Mouse (Mus musculus) heart, embryonic 11.5 days (tissue): ENCODE results near the gene 1110051M20Rik. TPM values are rescaled to one million over a fixed set of nuclear protein-coding genes. Genes with fewer than 3 reads are reported as not detected.

Source experiments
- ATAC-seq: fragments of 200-750 bp; cut with Nextera tagmentation; replicated peaks from 2 replicates; pipeline ENCODE4 v1.8.0; 2017; ENCODE audit warnings: moderate library complexity; ENCODE audit not compliant: insufficient number of reproducible peaks, low FRiP score, low TSS enrichment
- H3K27ac ChIP-seq: fragments of 300-500 bp; sonication (generic); 2 replicates; pipeline ENCODE4 v1.5.1; 2014; ENCODE audit warnings: mild to moderate bottlenecking, low read depth, low read length
- H3K27me3 ChIP-seq: fragments of 300-500 bp; sonication (generic); 2 replicates; pipeline ENCODE4 v1.6.1; 2014; ENCODE audit warnings: mild to moderate bottlenecking, low read length, mixed read lengths; ENCODE audit not compliant: control insufficient read depth, insufficient read depth
- H3K36me3 ChIP-seq: fragments of 300-500 bp; sonication (generic); 2 replicates; pipeline ENCODE4 v1.6.1; 2014; ENCODE audit warnings: mild to moderate bottlenecking, low read length, moderate library complexity, mixed read lengths; ENCODE audit not compliant: control insufficient read depth, insufficient read depth
- H3K4me1 ChIP-seq: fragments of 300-500 bp; sonication (generic); 2 replicates; pipeline ENCODE4 v1.6.1; 2014; ENCODE audit warnings: low read length; ENCODE audit not compliant: control insufficient read depth, insufficient read depth
- H3K4me2 ChIP-seq: fragments of 300-500 bp; sonication (generic); 2 replicates; pipeline ENCODE4 v1.6.1; 2014; ENCODE audit warnings: mild to moderate bottlenecking, moderate library complexity
- H3K4me3 ChIP-seq: fragments of 300-500 bp; sonication (generic); 2 replicates; pipeline ENCODE4 v1.5.1; 2014; ENCODE audit warnings: low read depth, low read length
- H3K9ac ChIP-seq: fragments of 300-500 bp; sonication (generic); 2 replicates; pipeline ENCODE4 v1.6.1; 2014; ENCODE audit warnings: mild to moderate bottlenecking, low read depth, low read length, moderate library complexity
- H3K9me3 ChIP-seq: fragments of 300-500 bp; sonication (generic); replicated peaks from 2 replicates; pipeline ENCODE4 v1.6.1; 2016; ENCODE audit warnings: low read length; ENCODE audit not compliant: control insufficient read depth
- WGBS: fragments of 180-500 bp; shearing (Covaris S2); extraction: QIAGEN DNeasy Blood & Tissue Kit; methylation state at CpG from one replicate; pipeline ENCODE4 v1.1.7; 2014; ENCODE audit not compliant: insufficient replicate concordance; 5-methylcytosine and 5-hydroxymethylcytosine counted together
- polyA plus RNA-seq: library from polyadenylated mRNA; unstranded; fragments of >200 nt; fragmentation: Nextera tagmentation; extraction: Ambion mirVana; gene quantifications from 2 replicates; pipeline ENCODE4 v1.2.1, GENCODE M21; 2014

The 1110051M20Rik gene
- polyA plus RNA-seq, 1 experiment from 2014 or later = 43.9 TPM

DNA sequence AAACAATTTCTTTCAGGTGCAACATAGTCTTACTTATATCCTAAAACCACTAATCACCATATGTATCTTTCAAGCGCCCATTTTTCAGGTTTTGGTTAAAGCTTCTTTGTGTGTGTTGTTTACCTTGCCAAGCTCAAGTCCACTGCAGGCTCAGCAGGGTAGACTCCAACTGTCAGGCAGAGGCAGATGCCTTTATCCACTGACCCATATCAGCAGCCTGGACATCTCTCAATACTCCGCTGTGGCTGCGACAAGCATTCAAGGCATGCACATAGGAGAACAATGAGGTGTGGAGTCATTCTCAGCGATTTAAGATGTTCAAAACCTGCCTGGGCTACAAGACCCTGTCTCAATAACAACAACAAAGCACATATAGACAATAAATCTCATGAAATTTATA, 50.4 kb downstream of the 1110051M20Rik start:
- H3K36me3 ChIP-seq = no peaks in the 10 kb centered on the region
- ATAC-seq = no peak
- peaks cover 10% of the 10 kb centered on the region for H3K4me1 ChIP-seq
- no peaks in the 10 kb centered on the region for H3K27me3 ChIP-seq
- no peak overlapping the region for H3K4me2 ChIP-seq
- 42% methylated on average over 4 of the region's 4 CpGs for WGBS
- H3K4me3 ChIP-seq = no peak overlapping the region
- no peak overlapping the region for H3K27ac ChIP-seq
- H3K9ac ChIP-seq = no peak overlapping the region
- no peaks in the 10 kb centered on the region for H3K9me3 ChIP-seq

DNA sequence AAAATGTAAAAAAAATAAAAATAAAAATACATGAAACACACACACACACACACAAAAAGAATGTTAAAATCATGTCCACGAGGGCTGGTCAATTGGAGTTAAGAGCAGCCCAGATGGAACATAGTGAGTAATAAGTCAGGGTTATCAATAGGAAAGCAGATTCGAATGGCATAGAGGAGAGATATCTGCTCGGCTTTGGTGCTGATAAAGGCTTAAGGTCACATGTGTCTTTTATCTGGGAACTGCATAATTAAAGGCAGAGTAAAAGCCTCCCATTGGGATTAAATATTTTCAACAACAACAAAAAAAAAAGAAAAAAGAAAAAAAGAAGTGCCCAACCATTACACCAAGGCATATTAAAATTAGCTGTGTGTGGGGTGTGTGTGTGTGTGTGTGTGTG, 55.8 kb downstream of the 1110051M20Rik start:
- no peak for ATAC-seq
- no peak overlapping the region for H3K4me3 ChIP-seq
- H3K9me3 ChIP-seq = no peaks in the 10 kb centered on the region
- H3K27ac ChIP-seq = no peak overlapping the region
- no peaks in the 10 kb centered on the region for H3K27me3 ChIP-seq
- no peak overlapping the region for H3K9ac ChIP-seq
- H3K4me1 ChIP-seq = peaks cover 24% of the 10 kb centered on the region
- H3K4me2 ChIP-seq = no peak overlapping the region
- no peaks in the 10 kb centered on the region for H3K36me3 ChIP-seq
- 21% methylated on average over 3 of the region's 3 CpGs for WGBS

DNA sequence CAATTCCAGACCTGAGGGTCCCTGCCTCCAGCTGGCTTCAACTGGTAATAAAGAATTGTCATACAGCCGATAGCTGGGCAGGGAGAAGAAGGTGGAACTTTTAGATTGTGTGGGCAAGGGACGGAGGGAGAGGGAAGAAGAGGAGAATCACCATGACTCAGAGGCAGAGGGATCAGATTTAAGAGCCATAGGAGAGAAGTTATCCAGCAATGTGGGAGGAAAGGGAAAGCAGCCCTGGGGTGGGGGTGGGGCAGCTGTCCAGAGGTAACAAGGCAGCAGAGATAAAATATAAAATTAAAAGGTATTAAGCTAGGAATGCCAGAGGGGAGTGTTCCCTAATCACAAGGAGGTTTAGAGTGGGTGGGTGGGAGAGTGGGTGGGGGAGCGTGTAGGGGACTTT, 56.2 kb downstream of the 1110051M20Rik start:
- Histone ChIP-seq H3K27me3 (no peaks in the 10 kb centered on the region), H3K9ac (no peak overlapping the region), H3K9me3 (no peaks in the 10 kb centered on the region), H3K4me3 (no peak overlapping the region), H3K4me2 (no peak overlapping the region), H3K27ac (no peak overlapping the region), H3K36me3 (no peaks in the 10 kb centered on the region), H3K4me1 (peaks cover 24% of the 10 kb centered on the region)
- WGBS = 36% methylated on average over 3 of the region's 3 CpGs
- no peak for ATAC-seq

DNA sequence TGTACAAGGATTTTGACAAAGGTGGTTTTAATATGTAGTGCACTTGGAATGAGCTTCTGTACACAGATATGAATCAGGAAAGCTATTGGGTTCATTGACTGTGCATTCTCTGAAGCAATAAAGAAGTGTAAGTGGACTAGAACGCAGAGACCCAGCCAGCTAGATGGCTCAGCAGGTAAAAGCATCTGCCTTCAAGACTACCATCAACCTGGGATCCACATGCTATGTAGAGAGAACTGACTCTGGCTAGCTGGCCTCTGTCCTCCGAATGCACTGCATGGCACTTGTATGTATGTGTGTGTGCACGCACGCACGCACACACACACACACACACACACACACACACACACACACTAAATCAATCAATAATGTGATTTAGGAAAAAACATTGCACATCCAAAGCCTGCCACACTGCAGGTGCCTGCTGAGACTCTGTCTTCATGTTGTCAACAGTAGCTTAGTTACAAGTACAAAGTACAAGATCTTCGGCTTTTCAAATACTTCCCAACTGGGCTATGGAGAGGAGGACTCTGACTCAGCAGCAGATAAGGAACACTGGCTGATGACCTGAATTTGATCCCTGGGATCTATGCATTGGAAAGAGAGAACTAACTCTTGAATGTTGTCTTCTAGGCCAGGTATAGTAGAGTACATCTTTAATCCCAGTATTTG, 57.1 kb downstream of the 1110051M20Rik start:
- Histone ChIP-seq H3K27ac (no peak overlapping the region), H3K36me3 (no peaks in the 10 kb centered on the region), H3K4me2 (no peak overlapping the region), H3K27me3 (no peaks in the 10 kb centered on the region), H3K9me3 (no peaks in the 10 kb centered on the region), H3K4me3 (no peak overlapping the region), H3K9ac (no peak overlapping the region), H3K4me1 (peaks cover 24% of the 10 kb centered on the region)
- 72% methylated on average over 6 of the region's 6 CpGs for WGBS
- no peak for ATAC-seq

DNA sequence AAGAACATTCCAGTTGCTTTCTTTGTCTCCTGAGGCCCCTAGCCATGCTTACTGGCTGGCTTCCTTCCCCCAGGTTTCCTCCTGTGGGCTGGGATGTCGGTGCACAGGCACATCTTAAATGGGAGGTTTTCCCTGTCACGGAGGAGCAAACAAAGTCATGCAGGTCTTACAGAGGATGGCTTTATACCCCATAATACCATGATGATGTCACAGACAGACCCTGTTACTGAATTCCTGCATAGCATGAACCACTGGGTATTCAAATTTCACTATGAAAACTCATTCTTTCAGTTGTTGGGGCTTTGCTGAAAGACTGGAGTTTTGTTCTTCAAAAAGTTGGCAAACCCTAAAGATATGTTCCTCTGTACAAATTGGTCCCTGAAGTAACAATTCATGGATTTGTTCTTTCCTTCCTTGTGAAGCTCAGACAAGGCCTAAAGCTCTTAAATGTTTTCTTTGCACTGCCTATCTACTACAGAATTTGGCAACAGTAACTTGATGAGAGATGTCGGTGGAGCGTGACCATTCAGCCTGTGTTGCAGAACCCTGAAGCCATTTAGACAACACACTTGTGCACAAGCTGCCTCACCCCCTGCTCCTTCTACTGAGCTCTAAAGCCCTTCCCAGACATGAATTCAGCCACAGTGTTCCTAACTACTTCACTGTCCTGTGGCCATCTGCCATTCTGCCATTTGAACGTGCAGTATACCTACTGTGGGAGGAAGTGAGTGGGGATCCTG, 57.8 kb downstream of the 1110051M20Rik start:
- ATAC-seq = no peak
- Histone ChIP-seq H3K4me3 (no peak overlapping the region), H3K27me3 (no peaks in the 10 kb centered on the region), H3K36me3 (no peaks in the 10 kb centered on the region), H3K4me1 (peaks cover 24% of the 10 kb centered on the region), H3K4me2 (no peak overlapping the region), H3K27ac (no peak overlapping the region), H3K9me3 (no peaks in the 10 kb centered on the region), H3K9ac (no peak overlapping the region)
- WGBS = 69% methylated on average over 5 of the region's 5 CpGs

DNA sequence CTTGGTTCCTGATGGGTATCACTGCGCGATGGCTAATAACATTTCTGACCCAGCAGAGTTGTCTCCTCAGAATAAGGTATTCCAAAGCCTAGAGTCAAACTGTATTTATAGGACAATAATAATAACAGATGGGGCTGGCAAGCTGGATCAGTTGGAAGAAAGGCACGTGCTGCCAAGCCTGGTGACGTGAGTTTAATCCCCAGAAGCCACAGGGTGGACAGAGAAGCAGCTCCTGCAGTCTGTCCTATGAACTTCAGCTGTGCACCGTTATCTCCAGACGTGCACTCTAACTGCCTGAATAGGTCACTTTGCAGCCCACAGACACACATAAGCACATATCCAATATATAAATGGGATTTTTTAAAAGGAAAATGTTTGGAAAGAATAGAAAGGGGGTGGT, 61.2 kb downstream of the 1110051M20Rik start:
- Histone ChIP-seq H3K9me3 (no peaks in the 10 kb centered on the region), H3K36me3 (no peaks in the 10 kb centered on the region), H3K4me1 (peaks cover 10% of the 10 kb centered on the region), H3K9ac (no peak overlapping the region), H3K27me3 (no peaks in the 10 kb centered on the region), H3K27ac (no peak overlapping the region), H3K4me2 (no peak overlapping the region), H3K4me3 (no peak overlapping the region)
- WGBS = 70% methylated on average over 6 of the region's 6 CpGs
- no peak for ATAC-seq

DNA sequence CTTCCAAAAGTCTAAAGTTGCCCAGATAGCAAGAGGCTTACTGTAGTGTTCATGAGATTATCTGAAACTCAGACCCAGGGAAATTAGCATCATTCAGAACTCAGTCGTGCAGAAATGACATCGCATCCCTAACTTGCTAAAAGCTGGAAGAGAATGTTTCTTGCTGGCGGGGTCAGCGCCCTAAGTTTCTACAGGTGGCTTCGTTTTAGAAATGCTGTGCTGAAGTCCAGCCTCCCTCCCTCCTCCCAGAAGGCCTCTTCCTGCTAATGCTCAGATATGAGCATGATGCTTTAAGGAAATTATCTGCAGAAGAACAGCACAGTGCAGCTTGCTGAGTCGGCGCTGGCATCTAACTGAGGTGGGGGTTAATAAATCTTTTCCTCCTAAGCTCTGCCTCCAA, 67.5 kb downstream of the 1110051M20Rik start:
- WGBS = 41% methylated on average over 7 of the region's 7 CpGs
- Histone ChIP-seq H3K36me3 (no peaks in the 10 kb centered on the region), H3K27ac (no peak overlapping the region), H3K9ac (no peak overlapping the region), H3K9me3 (no peaks in the 10 kb centered on the region), H3K4me1 (peaks cover 8% of the 10 kb centered on the region; the same call in 1 of the 2 replicates), H3K4me2 (no peak overlapping the region), H3K4me3 (no peak overlapping the region), H3K27me3 (no peaks in the 10 kb centered on the region)
- ATAC-seq = no peak

DNA sequence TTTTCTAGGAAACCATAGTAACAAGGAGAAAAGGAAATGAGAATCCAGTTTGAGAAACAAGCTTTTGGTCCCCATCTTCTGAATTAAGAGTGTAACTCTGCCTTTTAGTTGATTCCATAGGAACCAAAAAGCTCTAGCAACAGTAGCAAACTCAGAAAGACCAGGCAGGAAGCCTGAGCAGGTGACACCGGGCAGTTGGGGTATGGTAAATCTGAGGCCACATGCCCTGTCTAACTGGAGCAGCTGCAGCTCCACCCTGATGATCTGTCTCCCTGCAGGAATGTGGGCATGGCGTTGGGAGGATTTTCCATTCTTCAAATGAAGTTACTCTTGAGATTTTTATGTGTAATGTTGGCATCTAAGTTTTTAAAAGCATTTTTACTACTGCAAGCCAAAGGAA, 74.2 kb downstream of the 1110051M20Rik start:
- Histone ChIP-seq H3K9ac (no peak overlapping the region), H3K36me3 (no peaks in the 10 kb centered on the region), H3K27ac (no peak overlapping the region), H3K9me3 (no peaks in the 10 kb centered on the region), H3K4me3 (no peak overlapping the region), H3K4me2 (no peak overlapping the region), H3K27me3 (no peaks in the 10 kb centered on the region), H3K4me1 (no peaks in the 10 kb centered on the region)
- no peak for ATAC-seq
- WGBS = 74% methylated on average over 2 of the region's 2 CpGs

DNA sequence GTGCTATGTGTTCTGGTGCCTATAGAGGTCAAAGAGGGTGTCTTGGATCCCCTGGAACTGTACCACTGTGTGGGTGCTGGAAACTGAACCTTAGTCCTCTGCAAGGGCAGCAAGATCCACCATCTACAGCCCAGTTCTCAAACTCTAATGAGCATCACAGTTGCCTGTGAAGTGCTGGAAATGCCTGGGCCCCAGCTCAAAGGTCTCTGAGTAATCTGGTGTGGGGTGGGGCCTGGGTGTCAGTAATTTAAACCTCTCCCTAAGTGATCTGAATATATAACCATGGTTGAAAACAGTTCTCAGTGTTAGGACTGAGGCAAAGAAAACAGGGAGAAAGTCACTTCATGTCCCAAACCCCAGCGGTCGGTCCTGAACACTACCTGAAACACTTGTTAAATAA, 81.2 kb downstream of the 1110051M20Rik start:
- Histone ChIP-seq H3K4me2 (no peak overlapping the region), H3K27me3 (no peaks in the 10 kb centered on the region), H3K9ac (no peak overlapping the region), H3K27ac (no peak overlapping the region), H3K9me3 (no peaks in the 10 kb centered on the region), H3K4me1 (peaks cover 4% of the 10 kb centered on the region; the same call in 1 of the 2 replicates), H3K36me3 (no peaks in the 10 kb centered on the region), H3K4me3 (no peak overlapping the region)
- ATAC-seq = no peak
- WGBS = 89% methylated on average over 2 of the region's 2 CpGs
